Mouse (Mus musculus) brown adipose tissue, adult 24 weeks (tissue): ENCODE data around the gene Skor1. TPM values are rescaled to one million over a fixed set of nuclear protein-coding genes. Genes with fewer than 3 reads are reported as not detected.

Source experiments
- H3K27ac ChIP-seq: fragments of 200-500 bp; replicated peaks from 2 replicates; pipeline ENCODE4 v1.5.1; 2012; ENCODE audit warnings: low read depth, mild to moderate bottlenecking, low read length
- H3K4me1 ChIP-seq: fragments of 200-500 bp; 2 replicates; pipeline ENCODE4 v1.6.1; 2012; ENCODE audit warnings: low read length, mixed read lengths; ENCODE audit not compliant: control insufficient read depth, insufficient read depth, insufficient read length
- H3K4me3 ChIP-seq: fragments of 200-500 bp; 2 replicates; pipeline ENCODE4 v1.5.1; 2012; ENCODE audit warnings: low read depth, mild to moderate bottlenecking, low read length, moderate library complexity; ENCODE audit not compliant: insufficient read depth
- polyA plus RNA-seq: library from polyadenylated mRNA; stranded (reverse); fragments of >200 nt; gene quantifications from 2 replicates; pipeline ENCODE4 v1.2.4, GENCODE M21; 2012; ENCODE audit not compliant: missing spikeins, insufficient read depth, insufficient read length

The Skor1 gene
- polyA plus RNA-seq, 1 experiment: not detected

GRCm38 (mm10) chr9:63169127-63169526 is 20.4 kb upstream of the Skor1 start:
- H3K27ac ChIP-seq: no peak overlapping the region
- no peaks in the 10 kb centered on the region for H3K4me1 ChIP-seq
- no peak overlapping the region for H3K4me3 ChIP-seq

GRCm38 (mm10) chr9:63165070-63165469 is 16.3 kb upstream of the Skor1 start:
- Histone ChIP-seq H3K27ac (no peak overlapping the region), H3K4me3 (no peak overlapping the region), H3K4me1 (no peaks in the 10 kb centered on the region)

GRCm38 (mm10) chr9:63163756-63164155 is 15.0 kb upstream of the Skor1 start:
- no peak overlapping the region for H3K4me3 ChIP-seq
- no peaks in the 10 kb centered on the region for H3K4me1 ChIP-seq

GRCm38 (mm10) chr9:63151949-63152348 is 3.2 kb upstream of the Skor1 start:
- no peak overlapping the region for H3K4me3 ChIP-seq
- H3K4me1 ChIP-seq: peaks cover 7% of the 10 kb centered on the region
- H3K27ac ChIP-seq: no peak overlapping the region

More at GRCm38 (mm10) chr9:63163756-63164155, 15.0 kb upstream of the Skor1 start:
- H3K27ac ChIP-seq: no peak overlapping the region

GRCm38 (mm10) chr9:63151072-63151870 is 2.5 kb upstream of the Skor1 start:
- H3K4me1 ChIP-seq: peaks cover 13% of the 10 kb centered on the region
- no peak overlapping the region for H3K4me3 ChIP-seq
- H3K27ac ChIP-seq: no peak overlapping the region

- Histone ChIP-seq H3K27ac (no peak overlapping the region), H3K4me3 (no peak overlapping the region), H3K4me1 (peaks cover 18% of the 10 kb centered on the region)
Observed at GRCm38 (mm10) chr9:63150086-63150800, 1.5 kb upstream of the Skor1 start.

- no peak overlapping the region for H3K27ac ChIP-seq
- H3K4me3 ChIP-seq: peak overlapping the region; percentile 22; the same call in 1 of the 2 replicates
- peaks cover 20% of the 10 kb centered on the region for H3K4me1 ChIP-seq
Observed at GRCm38 (mm10) chr9:63149372-63149766, 608 bp upstream of the Skor1 start.

- Histone ChIP-seq H3K4me3 (no peak overlapping the region), H3K4me1 (peaks cover 22% of the 10 kb centered on the region), H3K27ac (no peak overlapping the region)
Observed at GRCm38 (mm10) chr9:63147786-63148409, 863 bp downstream of the Skor1 start.

- Histone ChIP-seq H3K27ac (no peak overlapping the region), H3K4me3 (no peak overlapping the region), H3K4me1 (peaks cover 22% of the 10 kb centered on the region)
Observed at GRCm38 (mm10) chr9:63147296-63147695, 1.5 kb downstream of the Skor1 start.

- peak overlapping the region; percentile 31 for H3K4me3 ChIP-seq
Observed at GRCm38 (mm10) chr9:63146856-63147274, 1.9 kb downstream of the Skor1 start.

GRCm38 (mm10) chr9:63146126-63146855 is 2.5 kb downstream of the Skor1 start:
- H3K4me3 ChIP-seq: peak overlapping the region; percentile 31
- H3K27ac ChIP-seq: no peak overlapping the region
- H3K4me1 ChIP-seq: peaks cover 22% of the 10 kb centered on the region

More at GRCm38 (mm10) chr9:63146856-63147274, 1.9 kb downstream of the Skor1 start:
- Histone ChIP-seq H3K4me1 (peaks cover 22% of the 10 kb centered on the region), H3K27ac (no peak overlapping the region)

- H3K4me1 ChIP-seq: peaks cover 20% of the 10 kb centered on the region
- H3K4me3 ChIP-seq: peak overlapping the region; percentile 31
- H3K27ac ChIP-seq: no peak overlapping the region
Observed at GRCm38 (mm10) chr9:63145249-63146125, 3.3 kb downstream of the Skor1 start.

GRCm38 (mm10) chr9:63144502-63145248 is 4.1 kb downstream of the Skor1 start:
- peak overlapping the region; percentile 10 for H3K4me3 ChIP-seq
- H3K4me1 ChIP-seq: peaks cover 20% of the 10 kb centered on the region

More at GRCm38 (mm10) chr9:63144502-63145248, 4.1 kb downstream of the Skor1 start:
- no peak overlapping the region for H3K27ac ChIP-seq
